Mouse (Mus musculus): ENCODE data around the gene Sptbn4. TPM values are rescaled to one million over a fixed set of nuclear protein-coding genes. Genes with fewer than 3 reads are reported as not detected.
A peak's percentile ranks its signal among the peaks of the same experiment; 100 is the strongest.

Sptbn4 gene
- polyA plus RNA-seq, 1 experiment from 2014 or later, result 0.44 TPM

DNA sequence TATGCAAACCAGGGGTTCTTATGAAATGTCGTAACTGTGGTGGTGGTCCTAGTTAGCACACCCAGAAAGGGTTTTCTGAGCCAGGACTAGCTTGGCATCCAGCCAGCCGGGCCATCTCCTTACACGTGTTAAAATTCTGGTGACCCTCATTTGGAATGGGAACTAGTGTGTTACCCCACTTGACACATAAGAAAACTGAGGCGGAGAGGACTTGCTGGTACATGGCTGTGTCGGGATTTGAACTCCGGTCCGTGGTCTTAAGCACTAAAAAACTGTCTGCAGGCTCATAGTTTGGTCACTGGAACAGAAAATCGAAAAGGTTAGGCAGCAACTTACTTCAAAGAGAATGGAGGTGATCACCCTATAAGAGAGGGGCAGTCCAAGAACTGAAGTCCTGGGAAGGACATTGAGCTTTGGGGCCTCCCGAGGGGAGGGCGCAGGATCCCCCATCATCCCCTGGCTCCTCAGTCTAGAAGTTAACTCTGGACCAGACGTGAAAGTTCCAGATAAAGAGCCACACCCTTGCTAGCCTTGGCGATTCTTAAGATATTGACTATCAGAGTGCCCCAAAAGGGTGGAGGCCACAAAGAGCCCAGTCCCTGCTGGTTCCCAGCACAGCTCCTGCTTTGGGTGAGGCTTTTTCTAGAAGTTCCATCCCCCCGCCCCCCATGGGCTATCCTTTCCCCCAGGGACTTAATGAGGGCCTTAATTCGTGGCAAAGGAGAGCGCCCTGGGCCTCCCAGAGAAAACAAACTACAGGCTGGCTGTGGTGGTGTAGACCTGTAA is 1.1 kb upstream of the Sptbn4 start:
- H3K27me3 ChIP-seq (replicated peaks; ENCODE audit: control insufficient read depth, insufficient read depth, low read length), result peaks cover 18% of the 10 kb centered on the region
- no peaks in the 10 kb centered on the region for H3K36me3 ChIP-seq (ENCODE audit: control insufficient read depth, insufficient read depth, low read length)
- 50% methylated on average over 15 of the region's 15 CpGs for WGBS
- H3K4me1 ChIP-seq (ENCODE audit: control insufficient read depth, insufficient read depth, low read length), result peaks cover 25% of the 10 kb centered on the region
- H3K9ac ChIP-seq (ENCODE audit: low read depth, low read length), result peak overlapping the region; percentile 80
- peak overlapping the region; percentile 73 for H3K4me3 ChIP-seq (ENCODE audit: low read length)
- peak overlapping the region; percentile 63 for H3K27ac ChIP-seq (ENCODE audit: low read length)
- H3K9me3 ChIP-seq (ENCODE audit: control insufficient read depth, low read length), result no peaks in the 10 kb centered on the region
- peak; percentile 16 for ATAC-seq
- H3K4me2 ChIP-seq (ENCODE audit: low read depth, low read length), result peak overlapping the region; percentile 98

- peak overlapping the region; percentile 73 for H3K4me3 ChIP-seq (ENCODE audit: low read length)
- no peak; the same call in 1 of the 2 replicates for ATAC-seq
- peak overlapping the region; percentile 99 for H3K4me2 ChIP-seq (ENCODE audit: low read depth, low read length)
- peaks cover 25% of the 10 kb centered on the region for H3K4me1 ChIP-seq (ENCODE audit: control insufficient read depth, insufficient read depth, low read length)
- peak overlapping the region; percentile 68 for H3K9ac ChIP-seq (ENCODE audit: low read depth, low read length)
- WGBS, result 7% methylated on average over 53 of the region's 53 CpGs
- no peak overlapping the region for H3K27ac ChIP-seq (ENCODE audit: low read length)
- H3K36me3 ChIP-seq (ENCODE audit: control insufficient read depth, insufficient read depth, low read length), result no peaks in the 10 kb centered on the region
- H3K9me3 ChIP-seq (ENCODE audit: control insufficient read depth, low read length), result no peaks in the 10 kb centered on the region
- H3K27me3 ChIP-seq (replicated peaks; ENCODE audit: control insufficient read depth, insufficient read depth, low read length), result peaks cover 18% of the 10 kb centered on the region
Measured at GRCm38 (mm10) chr7:27446521-27447418, 716 bp downstream of the Sptbn4 start.

- no peaks in the 10 kb centered on the region for H3K9me3 ChIP-seq (ENCODE audit: control insufficient read depth, low read length)
- ATAC-seq, result no peak
- peaks cover 25% of the 10 kb centered on the region for H3K4me1 ChIP-seq (ENCODE audit: control insufficient read depth, insufficient read depth, low read length)
- no peaks in the 10 kb centered on the region for H3K36me3 ChIP-seq (ENCODE audit: control insufficient read depth, insufficient read depth, low read length)
- WGBS, result 8% methylated on average over 18 of the region's 18 CpGs
- peaks cover 18% of the 10 kb centered on the region for H3K27me3 ChIP-seq (replicated peaks; ENCODE audit: control insufficient read depth, insufficient read depth, low read length)
- H3K4me2 ChIP-seq (ENCODE audit: low read depth, low read length), result peak overlapping the region; percentile 99
- peak overlapping the region; percentile 68 for H3K9ac ChIP-seq (ENCODE audit: low read depth, low read length)
- H3K27ac ChIP-seq (ENCODE audit: low read length), result no peak overlapping the region
- peak overlapping the region; percentile 56 for H3K4me3 ChIP-seq (ENCODE audit: low read length)
Measured at GRCm38 (mm10) chr7:27446051-27446450, 1.4 kb downstream of the Sptbn4 start.

DNA sequence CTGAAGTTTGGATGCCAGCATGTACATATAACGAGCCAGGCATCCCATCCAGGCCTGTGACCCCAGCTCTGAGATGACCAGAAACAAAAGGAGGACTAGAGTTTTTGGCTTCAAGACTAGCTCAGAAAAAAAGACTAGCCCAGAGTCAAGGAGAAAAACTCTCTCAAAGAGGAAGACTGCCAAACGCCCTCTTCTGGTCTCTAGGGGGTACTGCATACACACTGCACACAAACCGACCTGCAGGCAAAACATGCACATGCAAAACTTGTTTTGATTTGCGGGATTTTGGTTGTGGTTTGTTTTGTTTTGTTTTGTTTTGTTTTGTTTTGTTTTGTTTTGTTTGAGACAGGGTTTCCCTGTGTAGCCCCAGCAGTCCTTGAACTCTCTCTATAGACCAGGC is 7.5 kb downstream of the Sptbn4 start:
- 75% methylated on average over 4 of the region's 4 CpGs for whole genome bisulfite sequencing
- H3K27me3 ChIP-seq (replicated peaks; ENCODE audit: control insufficient read depth, insufficient read depth, low read length), result no peaks in the 10 kb centered on the region
- no peak overlapping the region for H3K4me2 ChIP-seq (ENCODE audit: low read depth, low read length)
- H3K27ac ChIP-seq (ENCODE audit: low read length), result no peak overlapping the region
- H3K4me1 ChIP-seq (ENCODE audit: control insufficient read depth, insufficient read depth, low read length), result no peaks in the 10 kb centered on the region
- 0 out of 2 replicates have a peak, but pooled peaks cover 5% of the 10 kb centered on the region for H3K9me3 ChIP-seq (ENCODE audit: control insufficient read depth, low read length)
- no peaks in the 10 kb centered on the region for H3K36me3 ChIP-seq (ENCODE audit: control insufficient read depth, insufficient read depth, low read length)
- no peak overlapping the region for H3K4me3 ChIP-seq (ENCODE audit: low read length)
- no peak overlapping the region for H3K9ac ChIP-seq (ENCODE audit: low read depth, low read length)
- no peak for ATAC-seq

DNA sequence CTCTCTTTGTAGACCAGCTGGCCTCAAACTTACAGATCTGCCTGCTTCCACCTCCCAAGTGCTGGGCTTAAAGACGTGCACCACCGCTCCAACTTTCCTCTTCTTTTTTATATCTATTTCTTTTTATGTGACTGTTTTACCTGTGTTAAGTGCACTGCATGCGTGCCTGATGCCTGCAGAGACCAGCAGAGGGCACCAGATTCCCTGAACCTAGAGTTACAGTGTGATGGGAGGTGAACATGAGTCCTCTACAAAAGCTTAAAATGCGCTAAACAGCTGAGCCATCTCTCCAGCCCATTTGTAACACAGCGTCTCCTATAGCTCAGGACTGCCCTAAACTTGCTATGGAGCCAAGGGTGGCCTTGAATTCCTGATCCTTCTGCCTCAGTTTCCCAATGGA is 9.9 kb downstream of the Sptbn4 start:
- WGBS, result 54% methylated on average over 5 of the region's 5 CpGs
- Histone ChIP-seq H3K4me1 (ENCODE audit: control insufficient read depth, insufficient read depth, low read length) (no peaks in the 10 kb centered on the region), H3K36me3 (ENCODE audit: control insufficient read depth, insufficient read depth, low read length) (no peaks in the 10 kb centered on the region), H3K27ac (ENCODE audit: low read length) (no peak overlapping the region), H3K4me3 (ENCODE audit: low read length) (no peak overlapping the region), H3K27me3 (replicated peaks; ENCODE audit: control insufficient read depth, insufficient read depth, low read length) (peaks cover 11% of the 10 kb centered on the region), H3K9me3 (ENCODE audit: control insufficient read depth, low read length) (0 out of 2 replicates have a peak, but pooled peaks cover 5% of the 10 kb centered on the region), H3K4me2 (ENCODE audit: low read depth, low read length) (no peak overlapping the region), H3K9ac (ENCODE audit: low read depth, low read length) (no peak overlapping the region)
- ATAC-seq, result no peak

GRCm38 (mm10) chr7:27433794-27434193 is 13.7 kb downstream of the Sptbn4 start:
- Histone ChIP-seq H3K27ac (ENCODE audit: low read length) (no peak overlapping the region), H3K4me1 (ENCODE audit: control insufficient read depth, insufficient read depth, low read length) (no peaks in the 10 kb centered on the region), H3K4me3 (ENCODE audit: low read length) (no peak overlapping the region), H3K36me3 (ENCODE audit: control insufficient read depth, insufficient read depth, low read length) (no peaks in the 10 kb centered on the region), H3K9me3 (ENCODE audit: control insufficient read depth, low read length) (peaks cover 4% of the 10 kb centered on the region; the same call in 1 of the 2 replicates), H3K27me3 (replicated peaks; ENCODE audit: control insufficient read depth, insufficient read depth, low read length) (peaks cover 11% of the 10 kb centered on the region), H3K4me2 (ENCODE audit: low read depth, low read length) (0 out of 2 replicates have a peak overlapping the region, but pooled peaks have one; percentile 4), H3K9ac (ENCODE audit: low read depth, low read length) (no peak overlapping the region)
- 7% methylated on average over 10 of the region's 10 CpGs for WGBS
- no peak for ATAC-seq

DNA sequence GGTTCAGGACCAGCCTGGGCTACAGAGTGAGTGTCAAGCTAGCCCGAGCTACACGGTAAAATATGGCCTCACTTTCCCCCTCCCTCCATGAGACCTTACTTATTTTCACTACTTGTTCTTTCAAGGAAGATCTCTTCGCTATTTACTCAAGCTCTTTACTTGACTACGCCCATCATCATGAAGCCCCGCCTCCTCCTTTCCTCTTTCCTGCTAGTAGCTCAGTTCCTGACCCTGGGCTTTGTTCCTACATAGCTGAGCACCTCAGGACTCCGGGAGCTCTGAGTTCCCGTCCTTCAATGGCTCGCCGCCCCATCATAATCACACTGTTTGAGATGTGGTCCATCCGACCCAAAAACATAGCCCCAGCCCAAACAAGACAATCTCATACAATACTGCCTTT is 14.1 kb downstream of the Sptbn4 start:
- Histone ChIP-seq H3K4me2 (ENCODE audit: low read depth, low read length) (0 out of 2 replicates have a peak overlapping the region, but pooled peaks have one; percentile 4), H3K4me1 (ENCODE audit: control insufficient read depth, insufficient read depth, low read length) (no peaks in the 10 kb centered on the region), H3K36me3 (ENCODE audit: control insufficient read depth, insufficient read depth, low read length) (no peaks in the 10 kb centered on the region), H3K9me3 (ENCODE audit: control insufficient read depth, low read length) (peaks cover 4% of the 10 kb centered on the region; the same call in 1 of the 2 replicates), H3K27me3 (replicated peaks; ENCODE audit: control insufficient read depth, insufficient read depth, low read length) (peaks cover 11% of the 10 kb centered on the region), H3K27ac (ENCODE audit: low read length) (no peak overlapping the region), H3K4me3 (ENCODE audit: low read length) (no peak overlapping the region), H3K9ac (ENCODE audit: low read depth, low read length) (no peak overlapping the region)
- 23% methylated on average over 10 of the region's 10 CpGs for WGBS
- ATAC-seq, result peak; percentile 44; the same call in 1 of the 2 replicates

GRCm38 (mm10) chr7:27429135-27429534 is 18.4 kb downstream of the Sptbn4 start:
- no peak overlapping the region for H3K4me2 ChIP-seq (ENCODE audit: low read depth, low read length)
- no peak overlapping the region for H3K4me3 ChIP-seq (ENCODE audit: low read length)
- ATAC-seq, result no peak
- H3K27me3 ChIP-seq (replicated peaks; ENCODE audit: control insufficient read depth, insufficient read depth, low read length), result peaks cover 7% of the 10 kb centered on the region
- H3K27ac ChIP-seq (ENCODE audit: low read length), result no peak overlapping the region
- H3K9me3 ChIP-seq (ENCODE audit: control insufficient read depth, low read length), result peaks cover 4% of the 10 kb centered on the region; the same call in 1 of the 2 replicates
- no peak overlapping the region for H3K9ac ChIP-seq (ENCODE audit: low read depth, low read length)
- 56% methylated on average over 2 of the region's 2 CpGs for WGBS
- H3K36me3 ChIP-seq (ENCODE audit: control insufficient read depth, insufficient read depth, low read length), result no peaks in the 10 kb centered on the region
- no peaks in the 10 kb centered on the region for H3K4me1 ChIP-seq (ENCODE audit: control insufficient read depth, insufficient read depth, low read length)

- H3K9me3 ChIP-seq (ENCODE audit: control insufficient read depth, low read length), result peaks cover 4% of the 10 kb centered on the region; the same call in 1 of the 2 replicates
- no peak overlapping the region for H3K9ac ChIP-seq (ENCODE audit: low read depth, low read length)
- no peaks in the 10 kb centered on the region for H3K4me1 ChIP-seq (ENCODE audit: control insufficient read depth, insufficient read depth, low read length)
- no peaks in the 10 kb centered on the region for H3K27me3 ChIP-seq (replicated peaks; ENCODE audit: control insufficient read depth, insufficient read depth, low read length)
- H3K4me2 ChIP-seq (ENCODE audit: low read depth, low read length), result no peak overlapping the region
- no peak overlapping the region for H3K27ac ChIP-seq (ENCODE audit: low read length)
- WGBS, result 75% methylated on average over 11 of the region's 11 CpGs
- H3K4me3 ChIP-seq (ENCODE audit: low read length), result no peak overlapping the region
- H3K36me3 ChIP-seq (ENCODE audit: control insufficient read depth, insufficient read depth, low read length), result no peaks in the 10 kb centered on the region
- ATAC-seq, result no peak
Measured at GRCm38 (mm10) chr7:27428002-27428401, 19.5 kb downstream of the Sptbn4 start.

All from intestine, embryonic 16.5 days (tissue).